ENCODE assay signal across 24 mouse cellular contexts in the genomic region with DNA sequence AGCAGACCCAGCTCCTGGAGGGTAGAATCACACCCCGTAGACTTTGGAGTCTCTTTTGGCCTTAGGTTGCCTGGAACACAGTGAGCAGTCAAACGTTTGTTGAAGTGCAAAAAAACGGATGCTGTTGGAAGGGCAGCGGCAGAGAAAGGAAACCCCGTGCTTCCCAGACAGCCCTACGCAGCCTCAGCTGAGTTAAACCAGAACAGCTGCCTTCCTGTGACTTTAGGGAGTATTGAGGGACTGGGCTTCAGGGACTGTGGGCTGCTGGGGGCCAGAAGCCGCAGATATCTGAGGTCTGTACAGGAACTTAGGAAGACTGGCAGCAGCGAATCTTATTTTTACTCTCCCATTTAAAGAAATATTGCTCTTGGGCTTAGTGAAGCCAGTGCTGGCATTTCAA. TPM values are rescaled to one million over a fixed set of nuclear protein-coding genes. Genes with fewer than 3 reads are reported as not detected.
DNase-seq lines count a peak whose midpoint lies in the region; ATAC-seq and TF ChIP-seq lines count a peak whose summit lies in the region.
"Had no signal": no experiment of that assay in that cellular context is flagged by ENCODE, and none has a peak within 500 bp of the region (broad histone marks: within the 10 kb centered on the region; RNA-seq: fewer than 3 reads in every experiment).

No protein-coding gene starts in this region.

- peak overlapping the region; percentile 70 for H3K27ac ChIP-seq in heart, embryonic 11.5 days (ENCODE audit: low read depth, low read length)
- no peak overlapping the region for H3K27ac ChIP-seq in liver, embryonic 12.5 days
- no peak overlapping the region for H3K27ac ChIP-seq in embryonic facial prominence, embryonic 11.5 days (replicated peaks; ENCODE audit: low read depth, low read length)
- no peak overlapping the region for H3K27ac ChIP-seq in limb, embryonic 13.5 days
- H3K27ac ChIP-seq in kidney, adult 2 months (ENCODE audit: insufficient read depth, low read depth, low read length): no peak overlapping the region
- H3K27ac ChIP-seq: forebrain, embryonic 13.5 days; hindbrain, embryonic 13.5 days; neural tube, embryonic 15.5 days had no signal

- H3K4me1 ChIP-seq in heart, embryonic 11.5 days (ENCODE audit: control insufficient read depth, insufficient read depth, low read length): peaks cover 8% of the 10 kb centered on the region
- no peaks in the 10 kb centered on the region for H3K4me1 ChIP-seq in liver, embryonic 12.5 days
- no peaks in the 10 kb centered on the region for H3K4me1 ChIP-seq in embryonic facial prominence, embryonic 11.5 days (ENCODE audit: control insufficient read depth, insufficient read depth, low read length)
- H3K4me1 ChIP-seq in limb, embryonic 13.5 days: peaks cover 8% of the 10 kb centered on the region; the same call in 1 of the 2 replicates
- H3K4me1 ChIP-seq in kidney, adult 2 months (ENCODE audit: control insufficient read depth, insufficient read depth, low read length): no peaks in the 10 kb centered on the region

- peak; percentile 46; the same call in 1 of the 2 replicates for ATAC-seq in heart, embryonic 11.5 days (replicated peaks; ENCODE audit: insufficient number of reproducible peaks, low FRiP score, low TSS enrichment)
- no peak for ATAC-seq in liver, embryonic 12.5 days
- no peak for ATAC-seq in embryonic facial prominence, embryonic 11.5 days (replicated peaks; ENCODE audit: insufficient number of reproducible peaks, low FRiP score, low TSS enrichment, low read depth)
- ATAC-seq in limb, embryonic 13.5 days (ENCODE audit: low FRiP score, low read depth): 0 out of 2 replicates have a peak, but pooled peaks have one; percentile 28
- ATAC-seq: forebrain, embryonic 13.5 days; liver, postnatal 0 days had no signal

- H3K4me2 ChIP-seq in heart, embryonic 11.5 days: peak overlapping the region; percentile 38
- no peak overlapping the region for H3K4me2 ChIP-seq in liver, embryonic 12.5 days
- H3K4me2 ChIP-seq in embryonic facial prominence, embryonic 11.5 days (ENCODE audit: low read depth, low read length): no peak overlapping the region
- 0 out of 2 replicates have a peak overlapping the region, but pooled peaks have one; percentile 16 for H3K4me2 ChIP-seq in limb, embryonic 13.5 days (replicated peaks)
- H3K4me2 ChIP-seq: forebrain, embryonic 13.5 days; hindbrain, embryonic 13.5 days; midbrain, embryonic 11.5 days; neural tube, embryonic 15.5 days had no signal

- DNase-seq in heart, adult 8-10 months (ENCODE audit: low spot score): no peak
- DNase-seq in liver: peak; percentile 13
- peak; percentile 35 for DNase-seq in embryonic facial prominence, embryonic 11.5 days (ENCODE audit: low spot score)
- no peak for DNase-seq in kidney, adult 2 months
- DNase-seq: adrenal gland, adult 8-10 months; B cell, adult 2 months; cerebellum, adult 11 months; cerebellum, postnatal 14 days; kidney, adult 18-20 months; kidney, postnatal 14 days; layer of hippocampus, adult 9-11 months; liver, postnatal 0 days; lung, postnatal 36 days had no signal

- no peak for TF ChIP-seq POLR2A in kidney, adult 2 months (IDR thresholded peaks at IDR 0.05; ENCODE audit: low read depth, low read length)

- H3K9ac ChIP-seq in heart, embryonic 11.5 days (ENCODE audit: low read depth, low read length): 0 out of 2 replicates have a peak overlapping the region, but pooled peaks have one; percentile 46
- no peak overlapping the region for H3K9ac ChIP-seq in liver, embryonic 12.5 days
- no peak overlapping the region for H3K9ac ChIP-seq in embryonic facial prominence, embryonic 11.5 days (replicated peaks; ENCODE audit: low read length)
- H3K9ac ChIP-seq in limb, embryonic 13.5 days: no peak overlapping the region
- H3K9ac ChIP-seq: forebrain, embryonic 13.5 days; hindbrain, embryonic 13.5 days; liver, postnatal 0 days; neural tube, embryonic 15.5 days had no signal

- no peak overlapping the region for H3K4me3 ChIP-seq in heart, embryonic 11.5 days (ENCODE audit: low read depth, low read length)
- no peak overlapping the region for H3K4me3 ChIP-seq in liver, embryonic 12.5 days
- H3K4me3 ChIP-seq in embryonic facial prominence, embryonic 11.5 days (ENCODE audit: low read depth, low read length): no peak overlapping the region
- no peak overlapping the region for H3K4me3 ChIP-seq in limb, embryonic 13.5 days
- no peak overlapping the region for H3K4me3 ChIP-seq in kidney, adult 2 months (ENCODE audit: insufficient read depth, low read depth, low read length)
- H3K4me3 ChIP-seq: forebrain, embryonic 13.5 days; hindbrain, embryonic 13.5 days; neural tube, embryonic 15.5 days had no signal

- no peaks in the 10 kb centered on the region for H3K36me3 ChIP-seq in heart, embryonic 11.5 days (ENCODE audit: control insufficient read depth, insufficient read depth, low read length)
- no peaks in the 10 kb centered on the region for H3K36me3 ChIP-seq in liver, embryonic 12.5 days
- H3K36me3 ChIP-seq in embryonic facial prominence, embryonic 11.5 days (replicated peaks; ENCODE audit: control insufficient read depth, insufficient read depth, low read depth, low read length): no peaks in the 10 kb centered on the region
- no peaks in the 10 kb centered on the region for H3K36me3 ChIP-seq in limb, embryonic 13.5 days
- H3K36me3 ChIP-seq in kidney, adult 2 months (ENCODE audit: control insufficient read depth, insufficient read depth, low read length): no peaks in the 10 kb centered on the region
- H3K36me3 ChIP-seq: hindbrain, embryonic 13.5 days; neural tube, embryonic 15.5 days had no signal

- 16% methylated on average over 8 of the region's 8 CpGs for WGBS in heart, embryonic 11.5 days (ENCODE audit: insufficient replicate concordance)
- 20% methylated on average over 8 of the region's 8 CpGs for WGBS in liver, embryonic 12.5 days (ENCODE audit: insufficient replicate concordance)
- 30% methylated on average over 8 of the region's 8 CpGs for WGBS in embryonic facial prominence, embryonic 11.5 days
- 28% methylated on average over 8 of the region's 8 CpGs for WGBS in limb, embryonic 13.5 days
- 32% methylated on average over 8 of the region's 8 CpGs for WGBS in kidney, adult 2 months

- no peaks in the 10 kb centered on the region for H3K9me3 ChIP-seq in heart, embryonic 11.5 days (replicated peaks; ENCODE audit: control insufficient read depth, low read length)
- no peaks in the 10 kb centered on the region for H3K9me3 ChIP-seq in liver, embryonic 12.5 days (replicated peaks)
- H3K9me3 ChIP-seq in embryonic facial prominence, embryonic 11.5 days (replicated peaks; ENCODE audit: control insufficient read depth, low read length): no peaks in the 10 kb centered on the region
- no peaks in the 10 kb centered on the region for H3K9me3 ChIP-seq in limb, embryonic 13.5 days
- H3K9me3 ChIP-seq: forebrain, embryonic 13.5 days; hindbrain, embryonic 13.5 days; neural tube, embryonic 15.5 days had no signal

- TF ChIP-seq CTCF in kidney, adult 2 months (conservative IDR thresholded peaks at IDR 0.05; ENCODE audit: insufficient read depth, insufficient read length, low read depth, low read length): no peak

- no peaks in the 10 kb centered on the region for H3K27me3 ChIP-seq in heart, embryonic 11.5 days (ENCODE audit: control insufficient read depth, insufficient read depth, low read length)
- H3K27me3 ChIP-seq in liver, embryonic 12.5 days (replicated peaks): peaks cover 5% of the 10 kb centered on the region; the same call in 1 of the 2 replicates
- no peaks in the 10 kb centered on the region for H3K27me3 ChIP-seq in embryonic facial prominence, embryonic 11.5 days (ENCODE audit: control insufficient read depth, insufficient read depth, low read length)
- H3K27me3 ChIP-seq in limb, embryonic 13.5 days: no peaks in the 10 kb centered on the region; the same call in 1 of the 2 replicates
- no peaks in the 10 kb centered on the region for H3K27me3 ChIP-seq in kidney, adult 2 months (replicated peaks; ENCODE audit: control insufficient read depth, insufficient read depth, low read length)
- H3K27me3 ChIP-seq: forebrain, embryonic 13.5 days; hindbrain, embryonic 13.5 days; neural tube, embryonic 15.5 days had no signal

RNA-seq across cellular contexts. Expression of gene Gja8, which starts 34.8 kb away (rescaled TPM):
- not detected in 2 replicates for polyA plus RNA-seq in heart, embryonic 11.5 days (2014; fragmentation: Nextera tagmentation; extraction: Ambion mirVana)
- under 1 TPM in 1 of 4 experiments, not detected in 3; 0.03 TPM for total RNA-seq in heart, adult 8-10 months (2022)
- not detected in 2 replicates for polyA plus RNA-seq in liver, embryonic 12.5 days (2016; fragmentation: Nextera tagmentation; extraction: Ambion mirVana)
- 0.49 and 2.5 TPM in 2 replicates for polyA plus RNA-seq in embryonic facial prominence, embryonic 11.5 days (2014; fragmentation: Nextera tagmentation; extraction: Ambion mirVana)
- polyA plus RNA-seq in limb, embryonic 13.5 days (2015; fragmentation: Nextera tagmentation; extraction: Ambion mirVana): 0.03 TPM in 1 of 2 replicates, not detected in the other
- 0.01 TPM in 1 of 2 replicates, not detected in the other for polyA plus RNA-seq in kidney, adult 2 months (2012; rRNA removed)
- total RNA-seq: adrenal gland, adult 8-10 months; gastrocnemius, postnatal 4 days; left cerebral cortex, adult 8-10 months had no signal
- polyA plus RNA-seq: forebrain, embryonic 13.5 days; limb, embryonic 14.5 days; liver, postnatal 0 days; midbrain, embryonic 11.5 days; urinary bladder, adult 2 months had no signal

RNA-seq across cellular contexts. Expression of gene Gpr89, which starts 55.5 kb away (rescaled TPM):
- 33.1 and 35.9 TPM in 2 replicates for polyA plus RNA-seq in heart, embryonic 11.5 days (2014; fragmentation: Nextera tagmentation; extraction: Ambion mirVana)
- 10 to 100 TPM; 21.3 to 24.7 (median 23.3) TPM for total RNA-seq in heart, adult 8-10 months (2022)
- polyA plus RNA-seq in liver, embryonic 12.5 days (2016; fragmentation: Nextera tagmentation; extraction: Ambion mirVana): 33.5 and 34.5 TPM in 2 replicates
- 41.6 and 41.9 TPM in 2 replicates for polyA plus RNA-seq in embryonic facial prominence, embryonic 11.5 days (2014; fragmentation: Nextera tagmentation; extraction: Ambion mirVana)
- 40.3 and 41.5 TPM in 2 replicates for polyA plus RNA-seq in limb, embryonic 13.5 days (2015; fragmentation: Nextera tagmentation; extraction: Ambion mirVana)
- 28.9 and 33.6 TPM in 2 replicates for polyA plus RNA-seq in kidney, adult 2 months (2012; rRNA removed)

RNA-seq across cellular contexts. Expression of gene Gja5, which starts 56.1 kb away (rescaled TPM):
- polyA plus RNA-seq in heart, embryonic 11.5 days (2014; fragmentation: Nextera tagmentation; extraction: Ambion mirVana): 34.7 and 65.9 TPM in 2 replicates
- total RNA-seq in heart, adult 8-10 months (2022): 10 to 100 TPM; 16.6 to 20.9 (median 17.2) TPM
- 2.5 TPM in 2 replicates for polyA plus RNA-seq in liver, embryonic 12.5 days (2016; fragmentation: Nextera tagmentation; extraction: Ambion mirVana)
- 3.0 and 3.9 TPM in 2 replicates for polyA plus RNA-seq in embryonic facial prominence, embryonic 11.5 days (2014; fragmentation: Nextera tagmentation; extraction: Ambion mirVana)
- 27.7 and 28.0 TPM in 2 replicates for polyA plus RNA-seq in limb, embryonic 13.5 days (2015; fragmentation: Nextera tagmentation; extraction: Ambion mirVana)
- 8.2 and 8.7 TPM in 2 replicates for polyA plus RNA-seq in kidney, adult 2 months (2012; rRNA removed)

Comparison
In these comparisons a context has a peak if more than half of its experiments do, and no peak if none do; other contexts are left out.
1. ATAC-seq: peak in heart, embryonic 11.5 days (single experiment) and limb, embryonic 13.5 days (single experiment); none in liver, embryonic 12.5 days (single experiment) and embryonic facial prominence, embryonic 11.5 days (single experiment).
2. H3K4me2 ChIP-seq: peak in heart, embryonic 11.5 days (single experiment) and limb, embryonic 13.5 days (single experiment); none in liver, embryonic 12.5 days (single experiment) and embryonic facial prominence, embryonic 11.5 days (single experiment).
3. DNase-seq: peak in liver (single experiment) and embryonic facial prominence, embryonic 11.5 days (single experiment); none in heart, adult 8-10 months (single experiment) and kidney, adult 2 months (single experiment).